Mouse (Mus musculus) heart, postnatal 0 days (tissue): ENCODE data around the gene Tnnt3. TPM values are rescaled to one million over a fixed set of nuclear protein-coding genes. Genes with fewer than 3 reads are reported as not detected.

Source experiments
- ATAC-seq: fragments of 200-750 bp; cut with Nextera tagmentation; 2 replicates; pipeline ENCODE4 v1.8.0; 2017; ENCODE audit warnings: low read depth, moderate number of reproducible peaks, moderate library complexity; ENCODE audit not compliant: insufficient read depth
- DNase-seq: peaks from one replicate; pipeline ENCODE4 v3.0.0-alpha.2; 2016; ENCODE audit warnings: low spot score
- H3K27ac ChIP-seq: fragments of 300-500 bp; sonication (generic); 2 replicates; pipeline ENCODE4 v1.5.1; 2014; ENCODE audit warnings: low read depth, mild to moderate bottlenecking
- H3K27me3 ChIP-seq: fragments of 300-500 bp; sonication (generic); 2 replicates; pipeline ENCODE4 v1.6.1; 2014; ENCODE audit warnings: low read length, mixed read lengths; ENCODE audit not compliant: control insufficient read depth, insufficient read depth
- H3K36me3 ChIP-seq: fragments of 300-500 bp; sonication (generic); replicated peaks from 2 replicates; pipeline ENCODE4 v1.6.1; 2014; ENCODE audit warnings: low read length, mixed read lengths; ENCODE audit not compliant: control insufficient read depth, insufficient read depth
- H3K4me1 ChIP-seq: fragments of 300-500 bp; sonication (generic); 2 replicates; pipeline ENCODE4 v1.6.1; 2014; ENCODE audit warnings: antibody characterized with exemption; ENCODE audit not compliant: control insufficient read depth, insufficient read depth
- H3K4me2 ChIP-seq: fragments of 300-500 bp; sonication (generic); 2 replicates; pipeline ENCODE4 v1.6.1; 2014; ENCODE audit warnings: low read depth, mild to moderate bottlenecking, low read length, moderate library complexity
- H3K4me3 ChIP-seq: fragments of 300-500 bp; sonication (generic); 2 replicates; pipeline ENCODE4 v1.5.1; 2014; ENCODE audit warnings: low read depth, low read length
- H3K9ac ChIP-seq: fragments of 300-500 bp; sonication (generic); replicated peaks from 2 replicates; pipeline ENCODE4 v1.6.1; 2014; ENCODE audit warnings: low read depth, low read length, mixed read lengths
- H3K9me3 ChIP-seq: fragments of 300-500 bp; sonication (generic); replicated peaks from 2 replicates; pipeline ENCODE4 v1.6.1; 2016; ENCODE audit warnings: low read length; ENCODE audit not compliant: control insufficient read depth
- CTCF ChIP-seq: IDR thresholded peaks from 2 replicates; pipeline ENCODE4 v1.5.1; 2016; ENCODE audit warnings: antibody characterized with exemption, control low read depth, low read depth
- EP300 ChIP-seq: IDR thresholded peaks from 2 replicates; pipeline ENCODE4 v1.6.1; 2016; ENCODE audit warnings: antibody characterized with exemption, low read depth
- WGBS: fragments of 180-500 bp; shearing (Covaris S2); extraction: QIAGEN DNeasy Blood & Tissue Kit; methylation state at CpG from one replicate; pipeline ENCODE4 v1.1.7; 2014; 5-methylcytosine and 5-hydroxymethylcytosine counted together
- polyA plus RNA-seq: library from polyadenylated mRNA; unstranded; fragments of >200 nt; fragmentation: Nextera tagmentation; extraction: Ambion mirVana; gene quantifications from 2 replicates; pipeline ENCODE4 v1.2.1, GENCODE M21; 2015
- total RNA-seq: library from RNA; depleted of rRNA; stranded (reverse); fragments of >200 nt; gene quantifications from 2 replicates; pipeline ENCODE4 v1.2.3, GENCODE M21; 2014; ENCODE audit warnings: low replicate concordance

The Tnnt3 gene
- total and polyA plus RNA-seq, 2 experiments from 2014 or later, result 0.73 to 2.5 TPM

DNA sequence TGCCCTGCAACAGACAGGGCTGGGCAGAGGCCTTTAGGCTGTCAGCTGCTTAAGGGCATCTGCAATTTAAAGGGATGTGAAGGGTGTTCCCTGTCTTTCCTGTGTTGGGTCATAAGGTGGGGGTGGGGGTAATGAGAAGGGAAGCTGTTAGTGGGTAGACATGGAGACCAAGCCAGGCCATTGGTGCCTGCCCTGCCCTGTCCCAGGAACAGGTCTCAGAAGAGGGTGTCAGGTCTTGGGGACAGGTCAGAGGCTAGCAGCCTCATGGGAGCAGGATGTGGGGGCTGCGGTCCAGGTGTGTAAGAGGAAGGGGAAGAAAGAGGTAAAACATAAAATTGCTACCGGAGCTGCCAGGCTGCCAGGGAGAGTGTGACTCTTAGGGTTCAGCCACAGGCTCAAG is 37.2 kb upstream of the Tnnt3 start:
- ATAC-seq (no peak), DNase-seq (no peak)
- no peak for TF ChIP-seq CTCF
- TF ChIP-seq EP300, result no peak
- peaks cover 60% of the 10 kb centered on the region for H3K4me1 ChIP-seq
- peak overlapping the region; percentile 97; the same call in 1 of the 2 replicates for H3K27ac ChIP-seq
- peak overlapping the region; percentile 37; the same call in 1 of the 2 replicates for H3K4me2 ChIP-seq
- WGBS, result 86% methylated on average over 2 of the region's 2 CpGs
- H3K4me3 ChIP-seq, result peak overlapping the region; percentile 23; the same call in 1 of the 2 replicates
- peak overlapping the region; percentile 30; the same call in 1 of the 2 replicates for H3K9ac ChIP-seq
- H3K9me3 ChIP-seq, result no peaks in the 10 kb centered on the region
- no peaks in the 10 kb centered on the region for H3K36me3 ChIP-seq
- H3K27me3 ChIP-seq, result no peaks in the 10 kb centered on the region

GRCm38 (mm10) chr7:142462190-142462589 is 36.4 kb upstream of the Tnnt3 start:
- H3K27ac ChIP-seq, result peak overlapping the region; percentile 64

GRCm38 (mm10) chr7:142462594-142463078 is 36.0 kb upstream of the Tnnt3 start:
- WGBS, result 70% methylated on average over 4 of the region's 4 CpGs
- H3K9ac ChIP-seq, result peak overlapping the region; percentile 30; the same call in 1 of the 2 replicates
- TF ChIP-seq CTCF (no peak), EP300 (no peak)

More at GRCm38 (mm10) chr7:142462190-142462589, 36.4 kb upstream of the Tnnt3 start:
- 57% methylated on average over 6 of the region's 6 CpGs for WGBS
- H3K36me3 ChIP-seq, result no peaks in the 10 kb centered on the region
- ATAC-seq (0 out of 2 replicates have a peak, but pooled peaks have one; percentile 10), DNase-seq (no peak)
- H3K9ac ChIP-seq, result peak overlapping the region; percentile 30; the same call in 1 of the 2 replicates
- H3K9me3 ChIP-seq, result no peaks in the 10 kb centered on the region
- no peak for TF ChIP-seq CTCF
- no peak for TF ChIP-seq EP300
- peak overlapping the region; percentile 37; the same call in 1 of the 2 replicates for H3K4me2 ChIP-seq
- H3K27me3 ChIP-seq, result no peaks in the 10 kb centered on the region
- peak overlapping the region; percentile 23; the same call in 1 of the 2 replicates for H3K4me3 ChIP-seq
- H3K4me1 ChIP-seq, result peaks cover 52% of the 10 kb centered on the region

DNA sequence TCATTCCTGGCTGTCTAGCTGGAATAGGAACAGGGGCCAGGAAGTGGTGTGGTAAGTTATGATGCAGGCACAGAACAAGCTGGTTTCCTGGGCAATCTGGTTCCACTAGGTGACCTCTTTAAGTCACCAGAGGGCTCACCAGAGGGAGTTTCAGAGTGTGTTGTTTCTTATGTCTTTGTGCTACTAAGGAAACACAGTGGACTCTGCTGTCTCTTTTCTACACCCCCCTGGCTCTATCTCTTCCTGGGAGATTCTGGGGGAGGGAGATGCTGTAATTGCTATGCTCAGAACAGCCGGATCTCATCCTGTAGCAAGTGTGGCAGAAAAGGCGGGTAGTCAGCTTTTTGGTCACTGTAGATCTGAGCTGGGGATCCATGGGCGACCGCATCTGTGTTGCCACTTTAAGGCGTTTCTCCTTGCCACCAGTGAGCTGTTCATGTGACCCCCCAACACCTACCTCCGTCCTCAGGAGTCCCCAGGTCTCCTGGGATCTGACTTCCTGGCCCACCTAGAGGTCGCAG is 28.4 kb upstream of the Tnnt3 start:
- peak; percentile 51 for DNase-seq
- Histone ChIP-seq H3K4me2 (no peak overlapping the region), H3K4me1 (peaks cover 19% of the 10 kb centered on the region), H3K9me3 (no peaks in the 10 kb centered on the region), H3K36me3 (no peaks in the 10 kb centered on the region), H3K9ac (no peak overlapping the region), H3K27ac (peak overlapping the region; percentile 68), H3K4me3 (no peak overlapping the region), H3K27me3 (no peaks in the 10 kb centered on the region)
- ATAC-seq, result peak; percentile 12; the same call in 1 of the 2 replicates
- 74% methylated on average over 7 of the region's 7 CpGs for WGBS
- no peak for TF ChIP-seq EP300
- no peak for TF ChIP-seq CTCF

More at GRCm38 (mm10) chr7:142462594-142463078, 36.0 kb upstream of the Tnnt3 start:
- peaks cover 48% of the 10 kb centered on the region for H3K4me1 ChIP-seq
- peak overlapping the region; percentile 23; the same call in 1 of the 2 replicates for H3K4me3 ChIP-seq
- ATAC-seq (no peak), DNase-seq (no peak)
- peak overlapping the region; percentile 37; the same call in 1 of the 2 replicates for H3K4me2 ChIP-seq
- H3K27ac ChIP-seq, result peak overlapping the region; percentile 64
- H3K9me3 ChIP-seq, result no peaks in the 10 kb centered on the region
- H3K27me3 ChIP-seq, result no peaks in the 10 kb centered on the region
- no peaks in the 10 kb centered on the region for H3K36me3 ChIP-seq

DNA sequence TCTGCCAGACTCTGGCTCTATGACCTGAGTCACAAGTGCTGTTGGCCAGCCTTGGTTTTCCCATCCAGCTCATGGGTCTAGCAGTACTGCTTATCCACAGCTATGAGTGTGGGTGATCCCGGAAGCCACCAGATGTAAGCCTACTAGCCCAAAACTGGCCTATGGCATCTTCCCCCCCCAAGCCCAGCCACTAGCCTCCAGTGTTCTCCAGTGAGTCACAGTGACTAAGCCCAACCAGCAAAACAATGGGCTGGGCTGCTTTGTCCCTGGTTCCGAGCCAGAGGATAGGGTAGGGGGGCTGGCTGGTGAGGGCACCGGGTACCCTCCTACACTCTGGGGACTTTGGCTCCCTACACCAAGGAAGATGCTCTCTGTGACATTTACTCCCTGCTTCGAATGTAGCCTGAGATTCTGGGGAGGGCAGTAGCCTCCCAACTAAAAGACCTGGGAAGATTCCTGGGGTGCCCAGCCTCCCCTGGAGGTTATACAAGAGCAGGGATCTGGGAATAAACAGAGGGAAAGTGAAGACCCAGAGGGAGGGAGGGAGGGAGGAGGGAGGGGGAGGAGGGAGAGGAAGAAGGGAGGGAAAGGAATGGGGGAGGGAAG is 27.7 kb upstream of the Tnnt3 start:
- TF ChIP-seq EP300 (0 out of 2 replicates have a peak, but pooled peaks have one; percentile 44), CTCF (no peak)
- Histone ChIP-seq H3K27me3 (no peaks in the 10 kb centered on the region), H3K4me1 (peaks cover 24% of the 10 kb centered on the region), H3K36me3 (no peaks in the 10 kb centered on the region), H3K4me3 (no peak overlapping the region), H3K4me2 (no peak overlapping the region), H3K9ac (peak overlapping the region; percentile 46; the same call in 1 of the 2 replicates), H3K27ac (peak overlapping the region; percentile 68), H3K9me3 (no peaks in the 10 kb centered on the region)
- DNase-seq, result peak; percentile 80
- WGBS, result 9% methylated on average over 4 of the region's 4 CpGs
- ATAC-seq, result peak; percentile 86
